Mouse (Mus musculus) left cerebral cortex, adult 18-20 months (tissue): ENCODE data around the gene Vwa1. TPM values are rescaled to one million over a fixed set of nuclear protein-coding genes. Genes with fewer than 3 reads are reported as not detected.
"Not testable (repeated sequence)": the region's sequence is repeated elsewhere in the genome, so short reads cannot be mapped to it uniquely, and the experiment has no call there.

Experiments used
- DNase-seq, 2 experiments: peaks; one replicate each; pipeline ENCODE4 v3.0.0; 2021 to 2022; ENCODE audit warnings: low spot score in 2 of 2, mixed read lengths in 1 of 2
- long read RNA-seq, 2 experiments: library from polyadenylated mRNA; stranded (forward); transcript quantifications; one replicate each; pipeline ENCODE4 v2.0.0; 2021
- total RNA-seq, 2 experiments: library from RNA; stranded (reverse); gene quantifications; 2 replicates each; pipeline ENCODE4 v1.2.3; 2021

The Vwa1 gene
- total RNA-seq = 10 to 100 TPM; 15.6 to 17.6 TPM
- long read RNA-seq, experiment 1, transcript Vwa1-201 (4 exons, 3,623 nt) = major isoform, 57 of 80 reads
- long read RNA-seq, experiment 1, partial matches to known transcripts = 14 of 80 reads
- long read RNA-seq, experiment 1, other reads (novel, unspliced or antisense) = 9 of 80 reads
- long read RNA-seq, experiment 2, transcript Vwa1-201 (4 exons, 3,623 nt) = major isoform, 37 of 47 reads
- long read RNA-seq, experiment 2, partial matches to known transcripts = 0 of 47 reads
- long read RNA-seq, experiment 2, other reads (novel, unspliced or antisense) = 10 of 47 reads

DNA sequence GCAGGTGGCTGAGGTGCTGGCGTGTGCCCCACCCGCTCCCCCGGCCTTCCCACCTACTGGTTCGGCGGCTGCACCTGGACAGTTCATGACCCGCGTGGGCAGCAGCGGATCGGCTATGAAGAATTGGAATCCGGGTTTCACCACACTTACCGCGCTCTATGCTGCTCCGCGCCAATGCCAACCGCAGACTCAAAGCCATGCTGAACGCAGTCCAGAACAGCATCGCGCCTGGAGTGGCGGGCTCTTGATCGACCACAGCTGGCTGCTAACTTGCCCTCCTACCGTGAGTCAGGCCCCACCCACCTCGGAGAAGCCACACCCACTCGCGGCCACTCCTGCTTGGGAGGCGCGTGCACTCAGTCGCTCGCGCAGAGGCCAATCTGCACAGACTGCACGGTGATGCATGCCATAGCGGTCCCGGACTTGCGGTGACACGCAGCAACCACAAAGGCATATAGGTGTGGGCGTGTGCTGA, at the start of gene Vwa1:
Vwa1 (minus strand) TSS at position 419 of the 475 bp plus-strand sequence.
- DNase-seq = peak; percentile 87 to 90

DNA sequence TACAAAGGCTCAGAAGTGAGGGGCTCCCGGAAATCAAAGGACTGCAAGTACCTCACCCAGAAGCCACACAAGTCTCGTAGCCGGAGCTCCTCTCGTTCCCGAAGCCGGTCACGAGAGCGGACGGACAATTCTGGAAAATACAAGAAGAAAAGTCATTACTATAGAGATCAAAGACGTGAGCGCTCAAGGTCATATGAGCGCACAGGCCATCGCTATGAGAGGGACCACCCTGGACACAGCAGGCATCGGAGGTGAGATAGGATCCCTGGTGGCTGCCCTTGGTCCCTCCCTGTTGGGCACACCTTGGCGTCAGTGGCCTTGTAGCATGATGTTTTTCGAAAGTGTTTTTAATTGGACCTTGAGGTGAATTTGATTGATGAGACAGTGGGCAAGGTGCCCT, 48.9 kb upstream of the Vwa1 start:
- no peak for DNase-seq

DNA sequence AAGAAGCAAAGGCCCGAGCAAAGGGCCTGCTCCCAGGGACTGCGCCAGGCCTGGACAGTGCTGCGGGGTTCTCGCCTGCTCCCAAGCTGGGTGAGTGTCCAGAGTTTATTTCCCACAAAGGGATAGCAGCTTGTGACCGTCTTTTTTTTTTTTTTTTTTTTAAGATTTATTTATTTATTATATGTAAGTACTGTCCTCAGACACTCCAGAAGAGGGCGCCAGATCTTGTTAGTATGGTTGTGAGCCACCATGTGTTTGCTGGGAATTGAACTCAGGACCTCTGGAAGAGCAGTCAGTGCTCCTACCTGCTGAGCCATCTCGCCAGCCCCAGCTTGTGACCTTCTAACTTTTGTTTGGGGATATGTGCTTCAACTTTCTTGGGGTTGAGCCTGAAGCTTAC, 46.5 kb upstream of the Vwa1 start:
- no peak for DNase-seq

DNA sequence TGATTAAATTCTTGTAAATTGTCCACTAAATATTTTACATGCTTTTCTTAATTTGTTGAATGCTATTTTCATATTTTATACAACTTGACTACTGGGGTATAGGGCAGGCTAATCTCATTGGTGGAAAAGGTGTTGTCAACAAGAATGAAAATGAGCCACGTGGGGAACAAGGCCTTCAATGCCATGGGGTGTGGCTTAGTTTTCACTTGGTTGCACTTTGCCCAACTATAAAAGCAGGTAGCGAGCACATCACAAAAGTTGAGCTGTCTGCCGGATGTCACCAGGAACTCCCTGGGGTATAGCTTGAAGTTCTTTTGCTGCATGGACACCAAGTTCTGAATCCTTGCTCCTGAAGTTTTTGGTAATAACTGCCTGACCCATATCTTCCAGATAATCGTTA, 43.0 kb upstream of the Vwa1 start:
- DNase-seq = no peak

DNA sequence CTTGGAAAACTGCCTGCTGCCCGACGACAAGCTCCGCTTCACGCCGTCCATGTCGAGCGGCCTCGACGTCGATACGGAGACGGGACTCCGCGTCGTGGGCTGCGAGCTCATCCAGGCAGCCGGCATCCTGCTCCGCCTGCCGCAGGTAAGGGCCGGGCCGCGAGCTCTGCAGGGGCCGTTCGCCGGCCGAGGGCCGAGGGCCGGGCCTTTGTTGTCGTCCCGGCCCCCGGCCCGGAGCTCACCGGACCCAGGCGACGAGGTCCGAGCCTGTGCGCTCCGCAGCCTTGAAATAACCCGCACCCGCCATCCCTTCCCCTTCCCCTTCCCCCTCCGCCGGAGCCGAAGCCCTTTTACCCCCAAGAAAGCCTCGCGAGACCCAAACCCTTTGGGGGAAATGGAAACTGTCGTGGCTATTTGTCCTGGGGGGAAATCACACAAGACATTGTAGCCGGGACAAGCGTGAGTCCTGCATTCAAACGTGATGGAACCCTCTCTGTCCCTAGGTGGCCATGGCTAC, 38.2 kb upstream of the Vwa1 start:
- DNase-seq = no peak

DNA sequence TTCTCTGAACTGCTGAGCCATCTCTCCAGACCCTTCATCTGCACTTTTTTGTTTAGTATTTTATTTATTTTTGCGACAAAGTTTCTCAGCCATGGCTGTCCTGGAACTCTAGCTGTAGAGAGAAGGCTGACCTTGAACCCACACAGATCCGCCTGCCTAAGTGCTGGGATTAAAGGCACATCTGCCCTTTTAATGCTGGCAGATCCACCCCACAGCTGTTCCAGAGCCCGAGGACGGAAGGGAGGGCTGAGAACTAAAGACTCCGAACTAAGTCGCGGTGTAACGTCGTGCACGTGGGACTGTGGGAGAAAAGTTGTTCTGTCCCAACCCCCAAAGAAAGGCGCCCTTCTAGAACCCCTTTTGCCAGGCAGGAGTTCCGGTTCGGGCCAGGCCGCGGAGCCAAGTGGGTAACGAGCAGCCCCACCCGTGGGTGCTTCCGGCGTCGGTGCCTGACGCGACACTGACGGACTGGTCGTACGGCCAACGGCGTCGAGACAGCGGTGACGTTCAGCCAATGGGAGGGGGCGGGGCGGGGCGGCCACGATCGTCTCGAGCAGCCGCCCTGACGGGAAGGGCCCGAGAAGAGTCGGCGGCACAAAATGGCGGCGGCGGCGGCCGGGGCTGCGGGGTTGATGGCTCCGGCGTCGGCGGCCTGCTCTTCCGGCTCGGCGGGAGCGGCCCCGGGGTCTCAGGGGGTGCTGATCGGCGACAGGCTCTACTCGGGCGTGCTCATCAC, 37.6 kb upstream of the Vwa1 start, which contains the start of gene Ccnl2:
Ccnl2 (plus strand) TSS at position 561 of the 736 bp plus-strand sequence.
- DNase-seq = peak; percentile 88 to 93

DNA sequence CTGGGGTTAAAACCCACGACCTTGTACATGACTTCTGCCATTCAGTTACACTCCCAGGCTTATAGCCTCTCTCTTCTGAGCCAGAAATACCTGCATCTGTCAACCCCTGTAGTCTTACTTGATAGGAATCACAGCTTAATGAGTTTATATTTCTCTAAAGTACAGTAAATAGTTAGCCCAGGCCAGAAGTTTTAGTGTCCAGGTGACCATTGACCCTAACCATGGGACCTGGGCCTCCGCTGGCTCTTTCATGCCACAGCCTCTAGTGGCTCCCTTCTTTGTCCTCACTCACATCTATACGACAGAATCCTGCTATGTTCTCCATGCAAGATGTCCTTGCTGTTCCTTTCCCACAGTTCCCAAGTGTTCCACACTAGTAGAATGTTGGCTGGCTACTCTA, 33.3 kb upstream of the Vwa1 start:
- no peak for DNase-seq

DNA sequence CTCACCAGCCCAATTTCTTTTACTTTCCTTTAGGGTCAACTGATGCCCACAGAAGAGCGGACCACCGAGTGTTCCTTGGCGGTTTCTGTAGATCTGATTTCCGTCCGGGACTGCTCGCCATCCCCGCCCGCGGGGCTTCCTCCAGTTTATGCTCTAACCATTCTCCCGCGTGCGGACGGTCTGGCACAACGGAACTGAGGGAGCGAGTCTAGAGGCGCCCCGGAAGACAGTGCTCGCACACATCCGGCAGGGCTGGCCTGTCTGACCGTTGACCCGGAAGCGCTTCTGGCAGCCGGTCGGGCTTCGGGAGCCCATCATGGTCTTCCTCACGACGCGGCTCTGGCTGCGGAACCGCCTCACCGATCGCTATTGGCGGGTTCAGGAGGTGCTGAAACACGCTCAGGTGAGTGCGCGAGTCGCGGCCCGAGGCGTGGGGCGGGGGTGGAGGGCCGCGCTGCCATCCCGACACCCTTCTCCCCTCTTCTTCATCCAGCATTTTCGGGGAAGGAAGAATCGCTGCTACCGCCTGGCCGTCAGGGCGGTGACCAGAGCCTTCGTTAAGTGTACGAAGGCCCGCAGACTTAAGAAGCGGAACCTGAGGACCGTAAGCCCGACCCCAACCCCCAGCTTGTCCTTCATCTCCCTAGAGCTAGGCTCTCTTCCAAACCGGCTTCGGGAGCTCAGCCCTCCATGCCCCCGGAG, 29.0 kb upstream of the Vwa1 start:
- DNase-seq = peak; percentile 95 to 98

DNA sequence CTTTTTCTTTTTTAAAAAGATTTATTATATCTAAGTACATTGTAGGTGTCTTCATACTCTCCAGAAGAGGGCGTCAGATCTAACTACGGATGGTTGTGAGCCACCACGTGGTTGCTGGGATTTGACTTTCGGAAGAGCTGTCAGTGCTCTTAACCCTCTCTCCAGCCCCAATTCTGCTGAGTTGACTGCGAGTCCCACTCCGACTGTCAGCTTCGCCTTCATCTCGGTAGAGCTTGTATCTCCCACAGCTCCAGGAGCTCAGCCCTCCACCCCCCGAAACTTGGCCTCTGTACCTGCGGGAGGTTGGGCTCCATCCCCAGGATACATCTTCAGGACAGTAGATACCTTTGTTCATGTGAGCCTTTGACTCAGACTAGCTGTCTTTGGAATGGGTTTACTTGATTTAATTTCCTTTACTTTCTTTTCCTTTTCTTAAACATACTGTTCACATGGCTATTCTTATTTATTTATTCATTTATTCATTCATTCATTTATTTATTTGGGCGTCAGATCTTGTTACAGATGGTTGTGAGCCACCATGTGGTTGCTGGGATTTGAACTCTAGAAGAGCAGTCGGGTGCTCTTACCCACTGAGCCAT, 28.3 kb upstream of the Vwa1 start, which contains the start of gene Mrpl20:
Mrpl20 (plus strand) TSS at position 138 of the 599 bp plus-strand sequence.
- no peak for DNase-seq

DNA sequence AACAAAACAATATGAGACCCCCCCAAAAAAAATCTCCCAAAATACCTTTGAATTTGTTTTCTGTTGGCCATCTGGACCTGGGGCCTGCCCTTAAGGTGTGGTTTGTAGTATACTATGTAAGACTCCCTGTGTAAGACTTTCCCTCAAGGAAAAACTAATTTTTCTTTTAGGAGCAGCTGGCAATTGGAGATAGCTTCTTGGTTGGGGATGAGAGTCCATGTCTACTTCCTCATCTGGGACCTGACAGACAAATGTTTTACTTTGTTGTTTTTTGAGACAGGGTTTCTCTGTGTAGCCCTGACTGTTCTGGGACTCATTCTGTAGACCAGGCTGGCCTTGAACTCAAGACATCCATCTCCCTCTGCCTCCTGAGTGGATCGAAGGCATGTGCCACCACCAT, 27.6 kb upstream of the Vwa1 start:
- DNase-seq = no peak

DNA sequence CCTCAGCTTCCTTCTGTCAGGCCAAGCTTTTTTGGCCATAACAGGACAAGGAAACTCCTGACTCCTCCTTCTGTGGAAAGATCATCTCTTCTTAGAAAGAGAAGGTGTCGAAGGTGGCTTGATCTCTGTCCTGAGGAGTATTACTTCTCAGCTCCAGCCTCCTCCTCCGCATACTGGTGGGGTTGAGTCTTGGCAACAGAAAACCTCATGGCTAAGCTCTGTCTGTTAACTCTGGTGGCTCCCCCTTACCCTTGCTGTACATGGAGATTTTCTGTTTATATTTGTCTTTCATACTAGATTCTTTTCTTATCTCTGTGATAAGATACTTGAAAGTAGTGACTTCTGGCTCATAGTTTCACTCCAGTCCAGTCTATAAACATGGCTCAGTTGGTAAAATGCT, 19.2 kb upstream of the Vwa1 start:
- DNase-seq = no peak

DNA sequence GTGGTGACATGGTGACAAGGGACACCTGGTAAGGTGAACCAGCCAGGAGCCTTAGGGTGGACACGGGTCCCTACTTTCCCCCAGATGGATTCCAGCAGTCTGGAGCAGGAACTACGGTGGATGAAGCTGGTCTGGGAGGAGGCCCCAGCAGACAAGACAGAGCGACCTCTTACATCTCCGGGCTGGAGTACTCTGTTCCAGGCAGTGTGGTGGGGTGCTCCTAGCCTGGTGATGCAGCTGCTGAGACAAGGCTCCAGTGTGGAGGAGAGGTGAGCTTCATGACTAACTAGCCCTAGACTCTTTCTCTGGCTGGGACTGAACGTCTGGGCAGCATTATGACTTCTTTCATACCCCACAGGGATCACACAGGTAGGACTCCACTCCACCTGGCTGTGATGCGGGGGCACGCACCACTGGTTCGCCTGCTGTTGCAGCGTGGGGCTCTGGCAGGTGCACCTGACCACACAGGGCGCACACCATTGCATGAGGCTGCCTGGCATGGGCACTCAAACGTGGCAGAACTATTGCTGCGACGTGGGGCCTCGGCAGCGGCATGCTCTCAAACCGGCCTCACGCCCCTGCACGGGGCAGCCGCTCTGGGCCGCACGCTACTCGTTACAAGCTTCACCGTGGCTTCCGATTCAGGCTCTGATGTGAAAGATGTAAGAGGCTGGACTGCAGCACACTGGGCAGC, 16.9 kb upstream of the Vwa1 start:
- DNase-seq = no peak

DNA sequence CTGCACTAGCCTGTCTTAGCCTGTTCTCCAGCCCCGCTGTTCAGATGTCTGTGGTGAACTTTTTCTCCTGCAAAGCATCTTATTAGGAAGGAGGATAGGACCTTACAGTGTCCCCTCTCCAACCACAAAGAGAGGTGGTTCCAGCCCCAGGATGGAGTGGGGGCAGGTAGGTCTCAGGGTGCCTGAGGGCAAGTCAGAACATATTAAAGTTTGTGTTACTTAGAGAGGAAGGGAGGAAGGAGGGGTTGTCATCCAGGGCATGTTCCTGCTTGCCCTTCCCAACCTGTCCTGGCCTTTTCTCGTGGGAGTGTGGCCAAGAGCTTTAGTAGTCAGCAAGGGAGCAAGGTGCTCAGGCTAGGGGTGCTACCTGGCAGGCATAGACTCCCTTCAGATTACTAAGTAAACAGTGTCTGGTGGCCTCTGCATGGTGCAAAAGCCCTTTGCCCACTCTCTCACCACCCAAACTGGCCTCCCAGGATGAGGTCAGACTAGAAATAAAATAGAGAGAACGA, 16.2 kb upstream of the Vwa1 start:
- no peak for DNase-seq

DNA sequence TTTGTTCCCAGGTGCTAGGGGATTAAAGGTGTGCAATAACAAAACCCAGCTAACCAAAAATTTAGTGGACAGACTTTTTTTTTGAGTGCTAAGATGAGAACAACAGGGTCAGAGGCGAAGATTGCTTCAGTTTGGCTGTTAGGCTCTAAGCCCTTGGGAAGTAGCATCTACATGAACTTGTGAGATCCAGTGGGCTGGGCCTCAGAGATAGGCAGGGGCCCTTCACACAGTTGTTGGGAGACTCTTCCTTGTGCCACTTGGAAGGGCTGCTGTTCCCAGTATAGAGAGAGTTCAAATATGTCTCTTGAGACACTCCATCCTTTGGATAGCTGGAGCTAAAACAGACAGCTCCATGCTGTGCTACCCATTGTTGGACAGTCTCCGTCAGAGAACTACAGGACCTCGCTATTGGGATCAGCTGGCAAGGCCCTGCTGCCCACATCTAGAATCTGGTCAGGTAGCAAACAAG, 15.6 kb upstream of the Vwa1 start, which contains the start of gene Ankrd65:
Ankrd65 (plus strand) TSS at position 419 of the 469 bp plus-strand sequence.
- DNase-seq = no peak

DNA sequence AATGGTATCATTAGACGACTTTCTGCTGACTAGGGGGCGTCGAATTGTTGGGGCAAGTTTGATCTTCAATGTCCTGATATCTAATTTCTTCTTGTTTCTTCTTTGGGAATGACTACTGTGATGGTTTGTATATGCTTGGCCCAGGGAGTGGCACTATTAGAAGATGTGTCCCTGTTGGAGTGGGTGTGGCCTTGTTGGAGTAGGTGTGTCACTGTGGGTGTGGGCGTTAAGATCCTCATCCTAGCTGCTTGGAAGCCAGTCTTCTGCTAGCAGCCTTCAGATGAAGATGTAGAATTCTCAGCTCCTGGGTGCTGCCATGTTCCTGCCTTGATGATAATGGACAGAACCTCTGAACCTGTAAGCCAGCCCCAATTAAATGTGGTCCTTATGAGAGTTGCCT, 14.3 kb upstream of the Vwa1 start:
- not testable (repeated sequence) for DNase-seq

DNA sequence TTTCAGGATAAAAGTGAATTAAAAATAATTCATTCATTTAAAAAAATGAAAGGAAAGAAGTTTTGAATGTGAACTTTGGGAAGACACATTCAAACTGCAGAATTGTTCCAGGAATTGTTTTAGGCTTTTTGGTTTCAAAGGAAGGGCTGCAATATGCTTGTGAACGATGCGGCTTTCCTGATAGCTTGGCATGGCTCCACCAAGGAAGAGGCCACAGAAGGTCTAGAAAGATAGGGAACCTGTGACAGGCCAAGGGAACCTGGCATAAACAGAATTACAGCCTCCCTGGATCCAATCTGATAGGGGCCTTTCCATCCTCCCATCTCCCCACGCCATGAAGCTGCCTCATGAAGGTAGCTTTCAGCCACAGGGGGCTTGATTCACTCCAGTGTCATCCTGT, 13.8 kb upstream of the Vwa1 start:
- DNase-seq = no peak

DNA sequence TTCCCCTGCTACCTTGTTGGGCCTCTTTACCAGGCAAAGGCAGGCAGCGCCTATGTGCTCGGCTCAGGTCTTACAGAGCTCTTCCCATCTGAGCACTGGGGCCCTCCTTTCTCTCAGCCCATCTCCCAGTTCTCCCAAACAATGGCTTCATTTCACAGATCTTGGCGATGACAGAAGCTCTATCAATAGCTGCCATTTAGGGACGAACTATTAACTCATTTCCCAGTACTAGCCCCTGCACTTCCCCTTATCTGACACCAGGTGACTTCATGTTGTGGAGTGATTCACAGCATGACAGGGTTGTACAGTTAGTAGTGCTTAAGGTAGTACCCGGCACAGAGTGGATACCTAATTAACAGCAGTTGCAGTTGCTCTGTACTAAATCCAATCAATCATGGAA, 11.3 kb upstream of the Vwa1 start, which contains the start of gene Tmem88b:
Tmem88b (minus strand) TSS at position 56 of the 400 bp plus-strand sequence.
- DNase-seq = no peak

DNA sequence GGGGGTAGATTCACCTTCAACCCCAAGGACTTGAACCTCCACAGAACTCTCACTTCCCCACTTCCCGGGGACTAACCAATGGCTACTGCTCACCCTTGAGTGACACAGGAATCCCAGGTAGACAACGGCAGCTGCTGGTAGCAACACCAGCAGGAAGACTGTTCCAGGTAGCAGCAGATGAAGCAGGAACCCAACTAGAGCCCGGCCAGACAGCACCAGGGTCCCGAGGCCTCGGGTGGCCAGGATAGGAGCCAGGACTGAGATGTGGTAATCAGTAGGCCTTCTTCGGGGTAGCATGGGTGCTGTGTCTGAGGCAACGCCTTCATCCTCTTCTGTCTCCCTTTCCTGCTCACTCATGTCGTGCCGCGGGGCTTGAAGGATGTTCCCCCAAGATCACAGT, 10.7 kb upstream of the Vwa1 start:
- DNase-seq = no peak

DNA sequence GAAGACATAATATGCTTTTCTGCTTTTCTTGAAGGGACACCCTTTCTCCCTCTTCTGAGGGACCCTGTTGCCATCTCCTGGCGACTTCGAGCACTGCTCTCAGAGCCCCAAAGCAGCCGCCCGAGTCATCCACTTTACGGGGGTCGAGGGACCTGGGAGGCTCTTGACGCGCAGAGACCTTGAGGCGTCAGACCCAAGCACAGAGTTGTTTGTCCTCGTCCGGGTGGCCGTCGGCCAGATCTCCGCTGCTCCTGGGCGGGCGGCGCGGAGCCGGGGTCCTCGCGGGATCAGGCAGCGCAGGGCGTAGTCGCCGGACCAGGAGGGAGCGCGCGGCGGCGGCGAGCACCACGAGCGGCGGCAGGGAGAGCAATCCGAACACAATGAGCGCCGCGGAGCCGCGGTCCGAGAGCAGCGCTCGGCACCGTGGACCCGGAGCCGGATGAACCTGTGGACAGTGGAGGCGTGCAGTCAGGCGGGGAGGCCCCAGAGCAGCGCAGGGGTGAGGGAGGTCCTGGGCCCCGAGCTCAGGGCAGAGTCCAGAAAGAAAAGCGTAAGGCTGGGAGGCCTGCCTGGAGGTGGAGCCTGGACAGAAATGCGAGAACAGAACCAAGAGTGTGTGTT, 9.7 kb upstream of the Vwa1 start:
- peak; percentile 78 to 82 for DNase-seq
